Mouse (Mus musculus): ENCODE results near the gene Myo15b.
A peak's percentile ranks its signal among the peaks of the same experiment; 100 is the strongest.
"Not testable (repeated sequence)": the region's sequence is repeated elsewhere in the genome, so short reads cannot be mapped to it uniquely, and the experiment has no call there.

Myo15b gene

GRCm38 (mm10) chr11:115830550-115831325, 27.5 kb upstream of the Myo15b start:
- DNase-seq (ENCODE audit: inconsistent ontology term) = no peak

- DNase-seq (ENCODE audit: inconsistent ontology term) = no peak
These were observed 26.7 kb upstream of the Myo15b start for GRCm38 (mm10) chr11:115831518-115831917.

GRCm38 (mm10) chr11:115832064-115832463, 26.1 kb upstream of the Myo15b start:
- no peak for DNase-seq (ENCODE audit: inconsistent ontology term)

GRCm38 (mm10) chr11:115832523-115832922, 25.7 kb upstream of the Myo15b start:
- DNase-seq (ENCODE audit: inconsistent ontology term) = no peak

GRCm38 (mm10) chr11:115833021-115833513, 25.1 kb upstream of the Myo15b start:
- DNase-seq (ENCODE audit: inconsistent ontology term) = no peak

- DNase-seq (ENCODE audit: inconsistent ontology term) = no peak
These were observed 24.2 kb upstream of the Myo15b start for GRCm38 (mm10) chr11:115834033-115834432.

GRCm38 (mm10) chr11:115836656-115837395, 21.4 kb upstream of the Myo15b start:
- DNase-seq (ENCODE audit: inconsistent ontology term) = no peak

GRCm38 (mm10) chr11:115837606-115838345, 20.4 kb upstream of the Myo15b start:
- no peak for DNase-seq (ENCODE audit: inconsistent ontology term)

- DNase-seq (ENCODE audit: inconsistent ontology term) = no peak
These were observed 19.3 kb upstream of the Myo15b start for GRCm38 (mm10) chr11:115838895-115839311.

- DNase-seq (ENCODE audit: inconsistent ontology term) = no peak
These were observed 18.5 kb upstream of the Myo15b start for GRCm38 (mm10) chr11:115839732-115840131.

GRCm38 (mm10) chr11:115841044-115841443, 17.2 kb upstream of the Myo15b start:
- DNase-seq (ENCODE audit: inconsistent ontology term) = no peak

- DNase-seq (ENCODE audit: inconsistent ontology term) = peak; percentile 82
These were observed 16.1 kb upstream of the Myo15b start for GRCm38 (mm10) chr11:115841961-115842550.

GRCm38 (mm10) chr11:115843141-115843890, 14.9 kb upstream of the Myo15b start:
- no peak for DNase-seq (ENCODE audit: inconsistent ontology term)

GRCm38 (mm10) chr11:115843891-115844239, 14.3 kb upstream of the Myo15b start:
- DNase-seq (ENCODE audit: inconsistent ontology term) = no peak

- DNase-seq (ENCODE audit: inconsistent ontology term) = no peak
These were observed 14.0 kb upstream of the Myo15b start for GRCm38 (mm10) chr11:115844240-115844639.

- no peak for DNase-seq (ENCODE audit: inconsistent ontology term)
These were observed 12.4 kb upstream of the Myo15b start for GRCm38 (mm10) chr11:115845819-115846218.

GRCm38 (mm10) chr11:115854674-115855073, 3.5 kb upstream of the Myo15b start:
- DNase-seq (ENCODE audit: inconsistent ontology term) = no peak

- DNase-seq (ENCODE audit: inconsistent ontology term) = not testable (repeated sequence)
These were observed 1.1 kb upstream of the Myo15b start for GRCm38 (mm10) chr11:115857146-115857545.

- DNase-seq (ENCODE audit: inconsistent ontology term) = no peak
These were observed 270 bp upstream of the Myo15b start for GRCm38 (mm10) chr11:115857936-115858335.

- peak; percentile 89 for DNase-seq (ENCODE audit: inconsistent ontology term)
These were observed 1.1 kb downstream of the Myo15b start for GRCm38 (mm10) chr11:115859143-115859945.
